Mouse (Mus musculus) T-helper 17 cell (primary cell): ENCODE data around the gene Wdr5.

Source experiments
- in situ Hi-C, 2 experiments: fragments of 300-600 bp; cut with MboI, MseI; formaldehyde crosslinking; loops; 1 replicate in 1 of 2; 2 replicates in 1 of 2; pipeline ENCODE4 v1.15.1; 2025; ENCODE audit warnings: high pct_unique_total_duplicates in 2 of 2

Wdr5 gene

DNA sequence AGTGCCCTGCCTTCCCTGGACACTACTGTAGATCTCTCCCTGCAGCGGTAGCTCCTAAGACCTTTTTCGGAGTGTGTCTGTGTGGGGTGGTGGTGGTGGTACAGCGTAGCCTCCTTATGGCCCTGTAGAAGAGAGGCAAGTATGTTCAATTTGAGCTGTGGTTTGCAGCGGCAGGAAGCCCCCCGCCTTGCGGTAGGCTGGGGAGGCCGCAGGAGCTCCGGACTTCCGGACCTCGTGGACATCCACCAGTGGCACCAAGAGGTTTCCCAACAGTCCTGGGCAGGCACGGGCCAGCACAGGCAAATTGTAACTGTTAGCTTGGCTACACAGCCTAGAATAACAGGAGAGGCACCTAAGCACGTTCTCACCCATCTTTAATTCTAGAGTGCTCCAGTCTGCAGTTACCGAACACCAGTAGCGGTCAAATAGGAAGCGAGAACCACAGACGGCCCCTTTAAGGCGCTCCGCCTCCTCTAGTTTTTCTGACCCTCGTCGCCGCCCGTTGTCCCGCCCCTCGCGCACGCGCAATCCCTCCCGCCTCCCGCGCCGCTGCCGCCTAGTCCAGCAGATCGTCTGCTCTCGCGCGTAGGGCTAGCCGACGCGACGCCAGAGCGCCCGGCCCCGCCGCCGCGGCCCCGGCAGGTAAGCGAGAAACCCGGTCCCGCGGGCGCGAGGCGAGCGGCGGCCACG lies at the start of gene Wdr5:
Gene Wdr5 (plus strand): TSS at position 519 of the 690 bp plus-strand sequence.
- in situ Hi-C loops = no loop called here

DNA sequence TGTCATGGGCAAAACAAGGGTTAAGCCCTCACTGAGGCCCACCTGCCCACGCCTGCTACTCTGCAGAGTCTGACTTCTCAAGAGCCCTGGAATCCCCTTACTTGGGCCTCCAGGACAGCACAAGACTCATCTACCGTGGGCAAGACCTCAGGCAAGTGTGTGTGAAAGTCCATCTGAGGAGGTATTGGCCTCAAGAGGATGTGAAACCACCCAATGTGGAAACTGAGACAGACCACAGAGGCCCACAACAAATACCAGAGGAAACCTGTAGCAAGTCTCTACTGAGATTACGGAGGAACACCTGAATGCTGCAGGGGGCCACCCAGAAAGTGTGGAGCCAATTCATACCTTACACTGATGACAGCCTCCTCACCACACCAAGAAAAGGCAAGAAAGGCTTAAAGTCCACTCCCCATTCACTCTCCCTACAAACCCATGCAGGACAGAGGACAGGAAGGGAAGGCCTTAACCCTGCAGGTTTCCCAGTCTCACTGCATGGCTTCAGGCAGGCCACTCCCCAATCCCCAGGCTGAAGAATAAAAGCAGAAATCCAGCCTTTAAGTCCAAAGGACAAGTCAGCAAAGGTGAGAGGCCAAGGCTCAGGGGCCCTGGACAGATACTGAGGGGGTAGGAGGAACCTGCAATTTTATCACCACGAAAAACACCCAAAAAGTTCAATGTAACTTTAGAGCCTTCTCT lies 45.5 kb upstream of the Wdr5 start:
- in situ Hi-C loops = no loop called here

DNA sequence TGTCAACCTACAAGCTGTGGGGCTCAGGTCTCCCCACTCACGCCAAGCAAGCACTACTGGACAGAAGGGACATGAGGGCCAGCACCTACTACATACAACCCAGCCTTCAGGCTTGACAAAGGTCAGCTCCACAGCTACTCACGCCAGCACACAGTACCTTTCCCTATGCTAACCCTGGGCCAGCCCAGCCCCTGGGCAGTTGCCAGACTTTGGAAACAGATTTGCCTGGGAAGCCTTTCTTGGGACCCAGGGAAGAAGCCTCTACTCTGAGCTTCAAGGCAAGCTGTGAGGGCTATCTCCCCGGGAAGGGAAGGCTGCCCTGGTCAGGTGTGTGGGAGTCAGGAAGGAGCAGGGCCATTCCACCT lies 45.0 kb upstream of the Wdr5 start:
- in situ Hi-C loops = no loop called here

DNA sequence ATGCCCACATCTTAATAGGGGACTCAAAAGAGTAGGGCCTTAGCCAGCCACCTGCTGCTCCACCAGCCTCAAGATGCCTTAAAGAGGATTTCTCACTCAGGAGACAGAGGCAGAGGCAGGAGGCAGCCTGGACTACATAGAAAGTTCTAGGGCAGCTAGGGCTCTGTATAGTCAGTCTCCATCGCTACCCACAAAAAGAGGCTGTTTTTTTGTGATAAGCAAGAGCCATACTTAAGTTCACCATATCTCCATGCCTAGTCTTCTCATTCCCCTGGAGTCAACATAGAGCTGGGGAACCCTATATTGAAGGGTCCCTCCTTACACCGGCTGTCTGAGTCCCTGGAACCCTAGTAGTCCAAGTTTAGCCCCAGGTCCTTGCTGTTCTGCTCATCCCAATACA lies 44.4 kb upstream of the Wdr5 start:
- in situ Hi-C loops = no loop called here

DNA sequence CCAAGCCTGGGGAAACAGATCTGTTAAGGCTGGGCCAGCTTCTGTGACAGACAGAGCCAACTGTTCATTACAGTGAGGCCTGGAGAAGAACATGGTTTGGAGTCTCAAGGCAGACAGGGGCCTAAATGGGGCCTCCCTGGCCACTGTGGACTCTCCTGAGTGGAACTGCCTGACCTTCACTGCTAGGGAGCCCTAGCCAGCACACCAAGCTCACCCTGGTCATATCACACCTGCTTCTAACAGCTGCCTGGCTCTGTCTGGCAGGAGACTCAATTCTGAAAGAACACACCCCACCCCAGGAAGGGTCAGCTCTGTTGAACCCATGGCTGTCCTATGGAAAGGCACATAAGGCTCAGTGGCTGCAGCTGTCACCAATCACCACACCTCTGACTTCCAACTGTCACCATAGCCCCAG lies 43.8 kb upstream of the Wdr5 start:
- in situ Hi-C loops = no loop called here

DNA sequence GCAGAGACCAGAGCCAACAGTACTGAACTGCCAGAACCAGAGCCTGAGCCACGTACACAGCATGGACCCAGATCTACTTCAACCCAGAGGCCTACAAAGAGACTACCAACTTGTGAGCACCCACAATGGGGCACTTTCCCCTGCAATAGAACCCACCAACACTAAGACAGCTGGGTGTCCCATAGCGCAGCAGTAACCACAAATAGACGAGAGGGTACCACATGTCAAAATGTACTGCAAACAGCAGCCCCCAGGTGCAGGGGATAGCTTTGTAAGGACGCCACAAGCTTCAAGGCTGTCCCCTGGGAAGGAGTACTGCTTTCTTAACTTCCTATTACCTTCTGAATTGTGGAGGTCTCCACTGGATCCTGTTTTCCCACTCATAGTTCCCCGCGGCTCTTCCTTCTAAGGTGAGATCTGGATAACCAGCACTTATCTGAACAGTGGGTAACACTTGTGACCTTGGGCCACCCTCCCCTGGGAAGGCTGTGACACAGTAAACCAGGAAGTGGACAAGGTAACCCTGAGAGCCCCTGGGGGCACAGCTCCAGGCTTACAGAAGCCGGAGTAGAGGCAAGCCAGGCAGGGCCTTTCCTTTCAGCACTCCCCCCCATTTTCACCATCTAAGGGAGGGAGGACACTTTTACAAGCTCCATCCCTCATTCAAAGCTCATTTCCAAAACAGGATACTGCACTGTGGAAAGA lies 41.7 kb upstream of the Wdr5 start:
- in situ Hi-C loops = no loop called here

DNA sequence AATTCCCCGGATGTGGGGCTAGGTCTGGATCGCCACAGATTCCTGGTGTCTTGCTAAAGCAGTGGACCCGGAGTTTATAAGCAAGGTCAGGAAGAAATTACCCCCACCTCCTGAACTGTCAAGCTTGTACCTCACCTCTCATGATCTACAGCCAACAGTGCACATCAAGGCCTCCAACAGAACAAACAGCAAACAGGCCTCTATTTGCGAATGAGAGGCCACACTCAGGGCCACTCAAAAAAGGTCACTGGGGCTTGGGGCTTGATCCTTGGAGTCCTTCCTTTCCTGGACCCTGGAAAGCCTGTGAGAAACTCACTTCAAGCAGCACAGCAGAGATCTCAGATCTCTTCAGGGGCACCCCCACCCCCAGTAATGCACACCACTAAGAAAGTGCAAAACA lies 41.0 kb upstream of the Wdr5 start:
- in situ Hi-C loops = no loop called here

DNA sequence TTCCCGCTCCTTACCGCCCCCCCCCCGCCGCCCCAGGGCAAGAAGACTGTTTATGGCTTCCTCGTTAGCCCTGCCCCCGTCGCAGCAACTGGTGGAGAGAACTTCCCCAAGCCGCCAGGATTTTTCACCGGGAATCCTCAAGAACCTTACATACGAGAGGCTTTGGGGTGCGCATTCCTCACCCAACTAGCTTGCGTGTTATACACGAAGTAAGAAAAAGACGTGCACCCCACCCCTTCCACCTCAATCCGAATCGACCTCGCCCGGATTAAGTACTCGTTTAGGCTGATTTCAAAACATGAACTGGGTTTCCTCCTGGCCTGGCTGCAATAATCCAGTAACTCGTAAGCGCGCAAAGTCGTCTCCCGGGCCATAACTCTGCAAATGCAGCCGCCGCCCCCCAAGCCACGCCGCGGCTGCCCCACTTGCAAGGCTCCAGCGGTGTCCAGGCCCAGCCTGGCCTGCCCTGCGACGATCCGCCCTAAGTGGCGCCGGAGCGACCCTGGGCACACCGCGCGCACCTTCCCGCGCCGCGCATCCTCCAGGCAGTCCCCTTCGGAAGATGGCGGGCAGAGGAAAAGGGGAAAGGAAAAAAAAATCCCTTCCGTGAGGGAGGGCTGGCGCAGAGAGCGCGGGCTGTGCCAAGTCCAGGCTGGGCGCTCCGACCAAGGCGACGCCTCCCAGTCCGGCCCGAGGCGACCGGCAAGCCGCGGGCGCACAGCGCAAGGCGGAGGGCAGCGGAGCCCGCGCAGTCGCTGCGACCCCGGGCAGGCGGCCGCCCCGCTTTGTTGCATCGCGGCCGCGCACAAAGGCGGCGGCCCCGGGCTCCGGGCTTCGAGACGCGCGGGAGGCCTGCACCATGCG lies 40.1 kb upstream of the Wdr5 start:
- in situ Hi-C loops = no loop called here

DNA sequence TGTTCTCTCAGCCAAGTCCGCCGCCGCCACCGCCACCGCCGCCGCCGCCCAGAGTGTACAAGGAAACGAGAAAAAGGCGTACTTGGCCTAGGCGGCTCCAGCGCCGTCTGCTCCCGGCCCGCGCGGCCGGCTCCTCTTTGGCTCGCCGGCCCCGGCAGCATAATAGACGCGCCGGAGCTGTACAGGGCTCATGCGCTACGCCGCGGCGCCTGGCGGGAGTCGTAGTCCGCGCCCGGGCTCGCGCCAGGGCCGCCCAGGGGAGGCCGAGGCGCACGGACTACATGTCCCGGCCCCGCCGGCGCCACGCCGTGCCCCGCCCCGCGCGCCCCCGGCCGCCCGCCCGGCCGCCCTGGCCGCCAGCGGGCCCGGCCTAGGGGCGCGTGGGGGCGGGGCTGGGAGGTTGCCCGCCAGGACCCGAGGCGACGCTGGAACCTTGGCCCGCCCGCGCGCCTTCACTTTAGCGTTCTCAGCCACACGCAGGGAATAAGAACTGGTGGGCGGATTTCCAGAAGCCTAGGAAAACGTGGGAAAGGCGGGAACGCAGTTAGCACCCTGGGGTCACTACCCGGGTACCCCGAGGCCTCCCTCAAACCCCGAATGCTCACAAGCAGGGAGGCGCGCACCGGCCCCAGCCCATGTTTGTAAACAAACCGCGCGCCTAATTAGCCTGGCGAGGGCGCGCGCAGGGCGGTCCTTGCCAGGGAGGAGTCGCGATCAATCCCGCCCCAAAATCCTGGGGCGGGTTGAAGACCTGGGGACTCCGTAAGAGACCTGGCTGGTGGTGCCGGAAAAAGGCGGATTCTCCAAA lies 39.3 kb upstream of the Wdr5 start:
- in situ Hi-C loops = no loop called here

DNA sequence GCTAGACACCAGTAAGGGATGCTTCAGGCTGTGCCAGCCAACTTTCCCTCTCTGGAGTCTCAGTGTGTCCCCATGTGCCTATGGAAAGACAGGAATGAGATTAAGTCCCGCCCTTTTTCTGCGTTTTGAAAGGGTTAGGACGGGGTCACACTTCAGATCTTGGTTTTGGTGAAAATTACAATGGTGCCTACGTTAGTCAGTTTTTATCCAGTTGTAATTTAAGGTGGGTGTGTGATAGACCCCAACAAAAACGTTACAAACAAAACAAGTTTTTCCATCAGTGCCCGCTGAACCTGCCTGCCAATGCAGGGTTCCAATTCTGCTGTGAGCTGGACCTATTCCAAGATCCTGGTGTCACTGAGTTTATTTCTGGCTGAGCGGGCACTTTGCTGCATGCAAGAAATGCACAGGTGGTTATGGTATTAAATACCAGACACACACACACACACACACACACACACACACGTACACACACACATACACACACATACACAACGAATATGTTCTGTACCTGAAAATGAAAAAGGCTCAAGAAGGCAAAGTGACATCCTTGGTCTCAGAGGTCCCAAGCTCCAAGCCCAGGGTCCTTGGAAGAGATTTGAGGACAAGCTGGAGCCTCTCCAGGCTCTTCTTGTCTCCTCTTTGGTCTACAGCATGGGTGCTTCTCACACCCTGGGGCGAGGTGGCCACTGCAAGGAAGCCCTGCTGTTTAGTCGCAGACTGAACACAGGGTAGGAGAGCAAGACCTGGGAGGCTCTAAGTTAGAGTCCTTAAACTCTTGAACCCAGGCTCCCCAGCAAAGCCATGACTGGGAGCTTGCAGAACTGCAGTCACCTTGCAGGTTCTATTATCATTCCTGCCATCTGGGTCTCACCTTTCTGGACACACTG lies 38.4 kb upstream of the Wdr5 start:
- in situ Hi-C loops = no loop called here

DNA sequence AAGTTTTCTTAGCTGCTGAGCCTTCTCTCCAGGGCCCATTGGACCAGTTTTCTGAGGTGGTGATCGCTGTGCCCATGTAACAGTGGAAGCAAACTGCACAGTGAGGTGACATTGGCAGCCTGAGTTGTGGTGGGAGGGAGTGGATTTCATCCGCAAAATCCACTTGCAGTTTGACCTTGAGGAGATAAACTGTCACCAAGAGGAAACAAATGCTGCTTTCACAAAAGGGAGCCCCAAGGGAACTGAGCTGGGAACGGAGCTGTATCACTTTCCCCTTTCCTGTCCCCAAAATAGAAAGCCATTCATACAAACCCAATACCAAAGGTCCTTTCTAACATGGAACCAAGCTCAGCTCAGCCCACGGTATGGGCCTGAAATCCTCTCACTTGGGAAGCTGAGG lies 35.1 kb upstream of the Wdr5 start:
- in situ Hi-C loops = no loop called here

DNA sequence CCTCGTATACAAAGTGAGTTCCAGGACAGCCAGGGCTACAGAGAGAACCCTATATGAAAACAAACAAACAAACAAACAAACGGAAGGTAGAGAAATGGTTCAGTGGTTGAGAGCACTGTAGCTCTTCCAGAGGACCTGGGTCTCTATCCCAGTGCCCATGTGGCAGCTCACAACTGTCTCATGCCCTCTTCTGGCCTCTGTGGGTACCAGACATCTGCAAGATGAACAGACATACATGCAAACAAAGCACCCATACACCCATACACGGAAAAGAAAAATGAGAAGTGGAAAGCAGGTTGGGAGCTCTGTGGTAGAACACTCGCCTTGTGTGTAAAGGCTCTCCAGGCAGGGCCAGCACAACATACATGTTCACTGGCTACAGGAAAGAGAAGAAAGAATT lies 34.6 kb upstream of the Wdr5 start:
- in situ Hi-C loops = no loop called here

DNA sequence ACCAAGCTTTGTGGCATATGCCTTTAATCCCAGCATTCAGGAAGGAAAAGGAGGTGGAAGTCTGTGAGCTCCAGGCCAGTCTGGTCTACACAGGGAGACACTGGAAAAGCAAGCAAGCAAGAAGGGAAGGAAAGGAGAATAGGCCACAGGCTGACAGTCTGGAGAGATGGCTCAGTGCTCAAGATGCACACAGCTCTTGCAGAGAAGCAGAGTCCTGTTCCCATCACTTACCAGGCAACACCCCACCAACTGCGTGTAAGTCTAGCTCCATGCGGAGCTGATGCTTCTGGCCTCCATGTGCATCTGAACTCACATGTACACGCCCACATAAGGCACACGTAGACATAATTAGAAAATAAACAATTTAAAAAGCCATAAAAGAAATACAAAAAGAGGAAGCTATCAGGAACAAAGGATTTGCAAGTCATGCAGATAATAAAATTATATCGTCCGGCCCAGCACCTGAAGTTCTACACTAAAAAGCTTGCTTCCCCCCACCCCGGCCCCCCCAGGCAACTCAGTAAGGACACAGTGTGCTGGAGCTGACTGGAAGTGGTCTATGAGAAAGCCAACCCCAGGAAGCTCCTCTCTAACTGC lies 32.6 kb upstream of the Wdr5 start:
- in situ Hi-C loops = no loop called here

DNA sequence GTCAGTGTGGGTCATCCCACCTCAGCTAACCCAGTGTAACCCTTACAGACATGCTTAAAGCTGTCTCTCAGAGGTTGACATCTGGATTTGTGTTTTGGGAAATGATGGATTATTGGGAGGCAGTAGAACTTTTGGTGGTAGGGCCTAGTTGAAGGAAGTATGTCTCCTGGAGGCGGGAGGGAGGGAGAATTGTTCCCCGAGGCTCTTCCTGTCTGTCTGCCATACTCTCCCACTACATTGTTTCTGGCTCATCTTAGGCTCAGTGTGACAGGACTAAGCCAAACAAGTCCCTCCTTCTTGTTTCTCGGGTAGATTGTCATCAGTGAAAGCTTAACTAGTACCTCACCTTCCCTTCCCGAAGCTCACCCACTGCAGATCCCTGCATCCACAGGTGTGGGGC lies 28.2 kb upstream of the Wdr5 start:
- in situ Hi-C loops = no loop called here

DNA sequence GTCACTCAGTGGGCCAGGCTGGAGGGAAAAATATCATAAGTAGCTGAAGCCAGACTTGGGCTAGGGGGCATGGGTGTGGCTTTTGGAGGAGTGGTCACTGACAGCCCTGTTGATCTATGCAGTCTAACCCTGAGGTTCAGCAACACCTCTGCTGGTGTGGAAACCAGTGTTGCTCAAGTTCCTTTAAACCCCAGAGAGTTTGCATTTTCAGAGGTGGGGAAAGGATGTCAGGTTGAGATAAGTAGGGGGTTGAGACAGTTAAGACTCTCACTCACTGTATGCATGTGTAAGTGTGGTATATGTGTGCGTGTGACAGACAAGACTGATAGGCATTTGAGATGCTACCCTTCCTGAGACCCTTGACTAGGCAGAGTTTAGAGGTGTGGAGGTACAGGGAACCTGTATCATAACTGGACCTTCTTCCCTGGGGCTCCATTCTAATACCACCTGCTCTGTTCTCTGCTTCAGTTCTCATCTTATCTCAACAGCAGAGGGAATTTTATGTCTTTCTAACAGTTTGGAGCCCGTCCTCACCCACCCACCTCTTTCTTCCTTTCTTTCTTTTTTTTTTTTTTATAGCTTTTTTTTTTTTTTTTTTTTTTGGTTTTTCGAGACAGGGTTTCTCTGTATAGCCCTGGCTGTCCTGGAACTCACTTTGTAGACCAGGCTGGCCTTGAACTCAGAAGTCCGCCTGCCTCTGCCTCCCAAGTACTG lies 27.5 kb upstream of the Wdr5 start:
- in situ Hi-C loops = no loop called here

DNA sequence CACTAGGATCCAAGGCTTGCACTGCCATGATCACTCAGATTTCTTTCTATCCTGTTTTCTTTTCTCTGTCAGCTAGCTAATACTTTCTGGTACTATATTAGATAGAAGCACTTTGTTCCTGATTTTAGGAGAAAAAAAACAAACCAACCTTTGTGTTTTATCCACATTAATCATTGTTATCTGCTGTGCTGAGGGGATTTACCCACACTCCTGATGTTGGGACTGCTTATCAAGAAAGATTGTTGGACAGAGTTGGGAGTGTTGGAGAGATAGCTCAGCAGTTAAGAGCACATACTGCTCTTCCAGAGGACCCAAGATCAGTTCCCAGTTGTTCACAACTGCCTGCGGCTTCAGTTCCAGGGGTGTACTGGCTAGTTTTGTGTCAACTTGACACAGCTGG lies 26.6 kb upstream of the Wdr5 start:
- in situ Hi-C loops = no loop called here

DNA sequence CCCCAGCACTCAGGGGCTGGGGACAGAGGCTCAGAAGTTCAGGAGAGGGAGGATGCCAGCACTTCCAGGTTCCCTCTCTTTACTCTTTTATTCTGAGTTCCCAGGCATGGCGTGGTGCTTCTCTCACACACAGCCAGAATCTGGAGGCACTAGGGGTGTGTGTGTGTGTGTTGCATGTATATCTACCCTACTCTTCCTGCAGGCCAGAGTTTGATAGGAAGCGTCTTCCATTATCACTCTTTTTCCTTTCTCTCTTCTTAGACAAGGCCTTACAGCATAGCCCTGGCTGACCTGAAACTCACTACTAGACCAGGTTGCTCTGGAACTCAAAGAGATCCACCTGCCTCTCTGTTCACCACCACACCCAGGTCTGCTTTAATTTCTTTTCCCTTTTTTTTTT lies 24.0 kb upstream of the Wdr5 start:
- in situ Hi-C loops = no loop called here

DNA sequence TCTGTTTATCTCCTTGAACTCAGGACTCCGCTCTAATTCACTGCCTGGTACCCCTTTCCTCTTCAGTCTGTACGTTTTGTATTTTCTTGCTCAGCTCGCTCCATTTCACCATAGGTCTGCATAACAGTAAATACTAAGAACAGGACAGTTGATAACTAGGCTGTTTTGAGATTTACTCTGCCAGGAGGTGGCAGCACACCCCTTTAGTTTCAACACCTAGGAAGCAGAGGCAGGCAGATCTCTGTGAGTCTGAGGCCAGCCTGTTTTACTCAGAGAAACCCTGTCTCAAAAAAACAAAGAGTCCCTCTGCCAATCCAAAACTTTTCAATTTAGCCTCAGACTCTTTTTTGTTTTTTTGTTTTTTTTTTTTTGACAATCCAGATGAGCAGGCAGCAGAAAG lies 21.0 kb upstream of the Wdr5 start:
- in situ Hi-C loops = no loop called here

DNA sequence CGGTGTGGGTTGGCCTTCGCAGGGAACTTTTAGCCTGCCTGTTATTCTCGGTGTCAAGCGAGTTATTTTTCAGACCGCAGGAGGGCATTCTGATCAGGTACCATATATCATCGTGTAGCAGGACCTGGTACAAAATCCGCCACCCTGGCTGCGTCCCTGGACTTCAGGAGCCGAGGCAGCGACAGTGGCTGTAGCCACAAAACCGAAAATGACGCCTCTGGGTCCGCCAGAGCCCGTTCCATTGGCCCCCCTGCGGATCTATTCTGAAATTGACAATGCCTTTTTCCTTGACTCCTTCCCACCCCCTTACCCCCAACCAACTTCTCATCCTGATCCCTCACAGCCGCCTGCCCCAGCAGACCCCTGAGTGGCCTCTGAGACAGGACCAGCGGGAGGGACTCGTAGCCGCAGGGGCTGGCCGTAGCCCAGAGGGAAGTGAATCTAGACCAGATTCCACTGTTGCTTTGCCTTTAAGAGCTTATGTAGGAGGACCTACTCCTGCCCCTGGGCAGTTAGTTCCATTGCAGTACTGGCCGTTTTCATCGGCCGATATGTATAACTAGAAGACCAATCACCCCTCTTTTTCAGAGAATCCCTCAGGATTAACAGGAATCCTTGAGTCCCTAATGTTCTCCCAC lies 18.4 kb upstream of the Wdr5 start:
- in situ Hi-C loops = no loop called here
